Mouse (Mus musculus) brain, embryonic 14.5 days (tissue): ENCODE results near the gene Ccdc36.

Source experiments
- CTCF ChIP-seq: fragments of 200-500 bp; IDR thresholded peaks from 2 replicates; pipeline ENCODE4 v1.5.1; 2012; ENCODE audit warnings: inconsistent platforms, mild to moderate bottlenecking, moderate library complexity, borderline replicate concordance; ENCODE audit not compliant: insufficient read depth, insufficient read length; ENCODE audit errors: extremely low read depth
- POLR2A ChIP-seq: fragments of 200-500 bp; IDR thresholded peaks from 2 replicates; pipeline ENCODE4 v1.6.1; 2012; ENCODE audit warnings: mild to moderate bottlenecking, inconsistent platforms, borderline replicate concordance; ENCODE audit not compliant: poor library complexity, insufficient read depth, insufficient read length, severe bottlenecking; ENCODE audit errors: extremely low read depth

- TF ChIP-seq CTCF (no peak), POLR2A (no peak)
Observed at GRCm38 (mm10) chr9:108431431-108432067, 3.3 kb upstream of the Ccdc36 start.
